Mouse (Mus musculus): ENCODE measurements around the gene Itpk1. TPM values are rescaled to one million over a fixed set of nuclear protein-coding genes. Genes with fewer than 3 reads are reported as not detected.

Gene Itpk1
- polyA plus RNA-seq, 1 experiment from 2014 or later = 5.5 TPM

DNA sequence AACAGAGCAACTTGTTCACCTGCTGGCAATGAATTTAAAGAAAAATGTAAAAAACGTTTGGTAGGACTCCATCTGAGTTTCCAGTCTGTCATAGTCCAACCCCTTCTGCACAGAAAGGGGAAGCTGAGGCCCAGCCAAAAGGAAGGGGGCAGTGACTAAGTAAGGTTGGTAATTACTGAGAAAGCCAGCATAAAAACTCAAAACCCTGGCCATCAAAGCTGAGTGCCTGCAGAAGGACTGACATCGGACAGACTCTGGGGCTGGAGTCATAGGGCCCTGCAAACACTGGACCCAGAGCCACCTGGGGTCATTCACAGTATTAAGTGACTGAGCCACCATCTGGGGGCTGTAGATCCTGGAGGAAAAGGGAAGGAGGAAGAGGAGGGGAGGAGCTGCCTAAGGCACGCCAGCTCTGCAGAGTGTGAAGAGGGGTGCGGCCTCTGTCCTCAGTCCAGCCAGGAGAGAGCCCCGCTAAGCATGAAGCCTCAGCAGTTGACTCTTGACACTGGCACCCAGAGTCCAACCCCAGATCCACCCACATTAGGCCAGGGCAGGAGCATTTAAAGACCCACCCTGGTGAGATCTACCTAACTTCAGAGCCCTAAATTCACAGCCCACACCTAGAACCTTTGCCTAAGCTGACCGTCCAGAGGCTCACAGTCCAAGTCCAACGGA, 58.0 kb downstream of the Itpk1 start:
- WGBS (ENCODE audit: insufficient replicate concordance) = 38% methylated on average over 7 of the region's 7 CpGs
- H3K4me3 ChIP-seq (ENCODE audit: low read depth, low read length) = no peak overlapping the region
- H3K4me2 ChIP-seq (ENCODE audit: low read depth, low read length) = peak overlapping the region; percentile 26
- H3K4me1 ChIP-seq (ENCODE audit: control insufficient read depth, low read depth, low read length) = peaks cover 24% of the 10 kb centered on the region
- no peaks in the 10 kb centered on the region for H3K36me3 ChIP-seq (ENCODE audit: control insufficient read depth, insufficient read depth)
- H3K27ac ChIP-seq (ENCODE audit: low read length) = peak overlapping the region; percentile 83
- no peaks in the 10 kb centered on the region for H3K9me3 ChIP-seq (replicated peaks; ENCODE audit: control insufficient read depth, low read length)
- no peak for ATAC-seq (ENCODE audit: low read depth)
- no peaks in the 10 kb centered on the region for H3K27me3 ChIP-seq (ENCODE audit: control insufficient read depth, insufficient read depth, low read depth, low read length)
- no peak overlapping the region for H3K9ac ChIP-seq (ENCODE audit: low read depth, low read length)

DNA sequence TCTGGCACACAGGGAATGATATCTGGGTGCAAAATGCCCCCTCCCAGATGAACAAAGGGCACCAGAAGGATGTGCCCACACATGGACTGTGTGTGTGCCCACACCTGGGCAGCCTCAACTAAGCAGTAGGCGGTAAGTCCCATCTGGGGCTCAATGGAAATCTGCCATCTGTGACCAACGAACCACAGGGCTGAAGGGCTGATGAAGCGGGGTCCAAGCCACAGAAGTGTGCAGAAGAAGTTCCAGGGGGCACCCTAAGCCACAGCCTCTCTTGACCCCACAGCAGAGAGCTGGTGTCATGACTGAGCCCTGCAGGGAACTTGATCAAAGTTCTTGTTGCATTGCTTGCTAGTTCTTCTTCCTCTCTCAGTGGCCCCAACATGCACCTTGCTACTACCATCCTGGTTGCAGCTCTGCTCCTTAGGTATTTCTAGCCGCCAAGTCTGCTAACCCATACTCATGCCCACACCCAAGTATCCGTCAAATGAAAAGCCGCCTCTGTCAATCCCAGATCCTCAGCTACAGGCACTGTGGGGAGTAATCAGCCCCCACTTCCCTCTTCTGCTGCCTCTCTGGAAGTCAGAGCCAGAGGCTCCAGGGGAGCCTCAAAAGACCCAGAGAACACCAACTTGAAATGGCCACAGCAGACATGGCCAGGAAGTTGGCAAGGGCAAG, 58.7 kb downstream of the Itpk1 start:
- H3K27me3 ChIP-seq (ENCODE audit: control insufficient read depth, insufficient read depth, low read depth, low read length) = no peaks in the 10 kb centered on the region
- H3K4me2 ChIP-seq (ENCODE audit: low read depth, low read length) = no peak overlapping the region
- H3K4me1 ChIP-seq (ENCODE audit: control insufficient read depth, low read depth, low read length) = peaks cover 24% of the 10 kb centered on the region
- 35% methylated on average over 6 of the region's 6 CpGs for WGBS (ENCODE audit: insufficient replicate concordance)
- ATAC-seq (ENCODE audit: low read depth) = no peak
- no peaks in the 10 kb centered on the region for H3K36me3 ChIP-seq (ENCODE audit: control insufficient read depth, insufficient read depth)
- peak overlapping the region; percentile 83 for H3K27ac ChIP-seq (ENCODE audit: low read length)
- H3K4me3 ChIP-seq (ENCODE audit: low read depth, low read length) = no peak overlapping the region
- no peaks in the 10 kb centered on the region for H3K9me3 ChIP-seq (replicated peaks; ENCODE audit: control insufficient read depth, low read length)
- no peak overlapping the region for H3K9ac ChIP-seq (ENCODE audit: low read depth, low read length)

DNA sequence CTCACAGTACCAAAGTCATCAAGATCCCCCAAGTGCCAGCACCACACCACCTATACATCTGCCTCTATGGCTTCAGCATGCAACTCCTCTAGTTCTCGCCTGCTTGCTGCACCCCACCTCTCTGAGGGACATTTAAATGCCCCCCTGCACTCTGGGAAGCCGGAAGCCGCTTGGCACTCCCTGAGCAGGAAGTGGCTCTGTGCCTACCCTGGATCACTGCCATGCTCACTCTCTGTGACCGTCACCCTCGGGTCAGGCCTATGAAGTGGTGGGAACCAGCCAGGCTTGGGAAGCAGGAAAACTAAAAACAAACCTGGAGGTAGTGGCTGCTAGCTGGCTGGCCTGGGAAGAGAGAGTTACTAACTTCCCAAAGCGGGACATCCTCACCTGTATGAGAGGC, 61.4 kb downstream of the Itpk1 start:
- no peaks in the 10 kb centered on the region for H3K9me3 ChIP-seq (replicated peaks; ENCODE audit: control insufficient read depth, low read length)
- H3K9ac ChIP-seq (ENCODE audit: low read depth, low read length) = no peak overlapping the region
- H3K27ac ChIP-seq (ENCODE audit: low read length) = no peak overlapping the region
- no peaks in the 10 kb centered on the region for H3K27me3 ChIP-seq (ENCODE audit: control insufficient read depth, insufficient read depth, low read depth, low read length)
- no peaks in the 10 kb centered on the region for H3K36me3 ChIP-seq (ENCODE audit: control insufficient read depth, insufficient read depth)
- WGBS (ENCODE audit: insufficient replicate concordance) = 57% methylated on average over 6 of the region's 6 CpGs
- no peak overlapping the region for H3K4me2 ChIP-seq (ENCODE audit: low read depth, low read length)
- H3K4me3 ChIP-seq (ENCODE audit: low read depth, low read length) = no peak overlapping the region
- peaks cover 23% of the 10 kb centered on the region for H3K4me1 ChIP-seq (ENCODE audit: control insufficient read depth, low read depth, low read length)
- no peak for ATAC-seq (ENCODE audit: low read depth)

DNA sequence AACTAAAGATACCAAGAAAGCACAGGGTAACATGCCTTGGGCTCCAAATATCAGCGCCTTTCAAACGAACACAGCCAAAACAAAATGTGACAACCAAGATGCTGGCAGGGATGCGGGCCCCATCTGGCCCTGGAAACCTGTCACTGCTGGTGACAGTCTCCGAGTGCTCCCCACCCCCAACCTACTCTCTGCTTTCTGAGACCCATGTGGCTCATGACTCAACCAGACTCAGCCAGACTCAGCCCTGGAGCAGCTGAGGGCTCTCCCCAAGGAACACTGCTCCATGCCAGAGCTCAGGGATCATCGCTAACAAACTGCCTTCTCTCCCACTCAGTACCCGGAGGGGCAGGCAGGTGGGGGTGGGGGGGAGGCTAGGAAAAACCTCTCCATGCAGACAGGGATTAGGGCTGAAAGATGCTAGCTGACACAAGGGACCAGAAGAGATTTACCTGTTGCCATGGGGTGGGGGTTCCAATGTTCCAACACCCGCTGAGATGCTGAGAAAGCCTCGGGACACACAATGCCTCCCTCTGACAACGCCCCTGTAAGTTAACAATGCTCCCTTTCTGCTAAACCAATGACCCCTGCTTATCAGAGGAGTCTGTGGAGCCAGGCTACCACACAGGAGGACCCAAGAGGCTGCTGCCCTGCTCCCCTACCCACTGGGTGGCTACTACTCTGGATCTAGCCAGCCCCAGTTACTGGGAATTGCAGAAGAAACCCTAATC, 64.1 kb downstream of the Itpk1 start:
- H3K9me3 ChIP-seq (replicated peaks; ENCODE audit: control insufficient read depth, low read length) = no peaks in the 10 kb centered on the region
- H3K4me3 ChIP-seq (ENCODE audit: low read depth, low read length) = no peak overlapping the region
- H3K4me1 ChIP-seq (ENCODE audit: control insufficient read depth, low read depth, low read length) = peaks cover 9% of the 10 kb centered on the region
- H3K4me2 ChIP-seq (ENCODE audit: low read depth, low read length) = no peak overlapping the region
- WGBS (ENCODE audit: insufficient replicate concordance) = 69% methylated on average over 9 of the region's 9 CpGs
- H3K9ac ChIP-seq (ENCODE audit: low read depth, low read length) = no peak overlapping the region
- no peak overlapping the region for H3K27ac ChIP-seq (ENCODE audit: low read length)
- no peaks in the 10 kb centered on the region for H3K36me3 ChIP-seq (ENCODE audit: control insufficient read depth, insufficient read depth)
- ATAC-seq (ENCODE audit: low read depth) = no peak
- H3K27me3 ChIP-seq (ENCODE audit: control insufficient read depth, insufficient read depth, low read depth, low read length) = no peaks in the 10 kb centered on the region

DNA sequence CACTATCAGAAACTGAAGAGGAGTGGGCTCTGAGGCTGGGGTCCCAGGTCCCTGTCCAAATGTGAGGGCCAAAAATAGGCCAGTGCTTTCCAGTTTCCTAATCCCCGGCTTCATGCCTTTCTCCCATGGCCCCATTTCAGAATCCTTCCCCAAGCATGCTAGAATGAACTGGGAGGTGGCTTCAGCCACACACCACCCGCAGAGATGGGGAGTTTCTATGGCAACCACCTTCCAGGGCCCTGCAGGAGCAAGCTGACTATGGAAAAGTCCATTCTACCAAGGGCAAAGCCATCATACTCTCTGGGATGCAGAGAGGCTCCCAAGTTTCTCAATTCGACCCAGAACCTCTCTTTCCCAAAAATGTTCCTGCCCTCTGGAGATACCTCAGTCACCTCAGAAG, 65.9 kb downstream of the Itpk1 start:
- no peak for ATAC-seq (ENCODE audit: low read depth)
- WGBS (ENCODE audit: insufficient replicate concordance) = 58% methylated on average over 3 of the region's 3 CpGs
- H3K36me3 ChIP-seq (ENCODE audit: control insufficient read depth, insufficient read depth) = no peaks in the 10 kb centered on the region
- peaks cover 4% of the 10 kb centered on the region for H3K4me1 ChIP-seq (ENCODE audit: control insufficient read depth, low read depth, low read length)
- H3K4me2 ChIP-seq (ENCODE audit: low read depth, low read length) = no peak overlapping the region
- no peaks in the 10 kb centered on the region for H3K9me3 ChIP-seq (replicated peaks; ENCODE audit: control insufficient read depth, low read length)
- no peak overlapping the region for H3K27ac ChIP-seq (ENCODE audit: low read length)
- H3K27me3 ChIP-seq (ENCODE audit: control insufficient read depth, insufficient read depth, low read depth, low read length) = no peaks in the 10 kb centered on the region
- H3K9ac ChIP-seq (ENCODE audit: low read depth, low read length) = no peak overlapping the region
- no peak overlapping the region for H3K4me3 ChIP-seq (ENCODE audit: low read depth, low read length)

DNA sequence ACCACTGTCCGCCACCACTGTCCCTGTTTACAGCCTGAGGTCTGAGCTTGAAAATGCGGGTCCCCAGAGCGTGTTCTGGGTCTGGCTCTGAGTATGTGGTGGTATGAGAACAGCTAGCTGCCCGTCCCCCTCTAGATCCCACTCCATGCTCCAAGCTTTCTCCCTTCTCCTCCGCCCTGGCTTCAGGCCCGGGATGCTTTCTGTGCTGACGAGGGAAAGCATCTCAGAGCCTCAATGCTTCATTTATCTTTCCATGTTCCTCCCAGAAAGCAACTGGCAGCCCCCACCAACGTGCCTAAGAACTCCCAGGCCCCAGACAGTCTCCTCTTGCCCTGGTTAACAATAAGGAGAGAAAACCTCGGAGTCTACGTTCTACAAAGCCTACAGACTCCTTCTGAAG, 67.5 kb downstream of the Itpk1 start:
- Histone ChIP-seq H3K27ac (ENCODE audit: low read length) (no peak overlapping the region), H3K9me3 (replicated peaks; ENCODE audit: control insufficient read depth, low read length) (no peaks in the 10 kb centered on the region), H3K4me1 (ENCODE audit: control insufficient read depth, low read depth, low read length) (no peaks in the 10 kb centered on the region), H3K4me3 (ENCODE audit: low read depth, low read length) (no peak overlapping the region), H3K27me3 (ENCODE audit: control insufficient read depth, insufficient read depth, low read depth, low read length) (no peaks in the 10 kb centered on the region), H3K9ac (ENCODE audit: low read depth, low read length) (no peak overlapping the region), H3K4me2 (ENCODE audit: low read depth, low read length) (no peak overlapping the region), H3K36me3 (ENCODE audit: control insufficient read depth, insufficient read depth) (no peaks in the 10 kb centered on the region)
- ATAC-seq (ENCODE audit: low read depth) = no peak
- WGBS (ENCODE audit: insufficient replicate concordance) = 66% methylated on average over 10 of the region's 10 CpGs

DNA sequence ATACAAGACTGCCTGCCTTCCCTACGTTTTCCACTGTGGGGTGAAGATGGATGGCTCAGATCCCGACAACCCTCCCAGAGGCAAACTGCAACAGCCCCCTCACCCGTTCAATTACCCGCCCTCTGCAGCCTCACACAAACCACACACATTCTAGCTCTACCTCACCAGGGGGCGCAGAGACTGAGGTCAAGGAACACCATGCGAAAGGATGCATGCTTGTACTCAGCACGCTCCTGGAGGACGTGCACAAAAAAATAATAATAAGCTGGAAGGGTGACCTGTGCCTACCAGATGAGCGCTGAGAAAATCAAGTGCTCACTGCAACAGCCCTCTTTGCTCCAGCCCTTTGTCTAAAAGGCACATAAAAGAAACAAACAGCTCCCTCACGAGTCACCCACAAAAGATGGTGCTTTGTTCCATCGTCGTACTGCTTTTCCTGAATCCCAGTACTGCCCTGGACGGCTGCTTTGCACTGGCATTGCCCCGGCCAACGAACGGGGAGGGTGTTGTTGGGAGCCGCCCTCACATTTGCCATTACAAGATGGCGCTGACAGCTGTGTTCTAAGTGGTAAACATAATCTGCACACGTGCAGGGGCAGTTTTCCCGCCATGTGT, 70.2 kb downstream of the Itpk1 start:
- H3K27ac ChIP-seq (ENCODE audit: low read length) = no peak overlapping the region
- no peaks in the 10 kb centered on the region for H3K36me3 ChIP-seq (ENCODE audit: control insufficient read depth, insufficient read depth)
- no peaks in the 10 kb centered on the region for H3K9me3 ChIP-seq (replicated peaks; ENCODE audit: control insufficient read depth, low read length)
- H3K27me3 ChIP-seq (ENCODE audit: control insufficient read depth, insufficient read depth, low read depth, low read length) = no peaks in the 10 kb centered on the region
- no peak overlapping the region for H3K9ac ChIP-seq (ENCODE audit: low read depth, low read length)
- 74% methylated on average over 19 of the region's 20 CpGs for WGBS (ENCODE audit: insufficient replicate concordance)
- no peak overlapping the region for H3K4me3 ChIP-seq (ENCODE audit: low read depth, low read length)
- H3K4me2 ChIP-seq (ENCODE audit: low read depth, low read length) = no peak overlapping the region
- H3K4me1 ChIP-seq (ENCODE audit: control insufficient read depth, low read depth, low read length) = no peaks in the 10 kb centered on the region
- no peak for ATAC-seq (ENCODE audit: low read depth)

DNA sequence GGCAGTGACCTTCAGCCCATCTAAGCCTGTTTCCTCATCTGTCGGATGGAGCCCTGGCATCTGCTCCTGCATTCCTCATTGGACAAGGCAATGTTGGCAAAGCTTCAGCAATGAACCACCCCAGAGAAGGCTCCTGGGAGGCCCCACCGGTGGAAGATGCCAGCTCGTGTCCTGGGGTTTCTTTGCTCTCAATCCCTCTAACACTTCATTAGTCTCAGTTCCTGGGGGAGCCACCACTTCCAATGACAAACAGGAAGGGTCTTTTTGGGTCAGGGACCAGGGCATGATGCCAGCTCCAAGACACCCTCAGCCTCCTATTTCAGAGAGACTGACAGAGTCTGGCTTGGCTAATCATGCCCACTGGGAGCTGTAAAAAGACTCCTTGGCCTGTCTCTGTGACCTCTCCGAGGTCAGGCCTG, 71.6 kb downstream of the Itpk1 start:
- ATAC-seq (ENCODE audit: low read depth) = no peak
- Histone ChIP-seq H3K4me1 (ENCODE audit: control insufficient read depth, low read depth, low read length) (no peaks in the 10 kb centered on the region), H3K27me3 (ENCODE audit: control insufficient read depth, insufficient read depth, low read depth, low read length) (no peaks in the 10 kb centered on the region), H3K9me3 (replicated peaks; ENCODE audit: control insufficient read depth, low read length) (no peaks in the 10 kb centered on the region), H3K4me2 (ENCODE audit: low read depth, low read length) (no peak overlapping the region), H3K27ac (ENCODE audit: low read length) (no peak overlapping the region), H3K4me3 (ENCODE audit: low read depth, low read length) (no peak overlapping the region), H3K9ac (ENCODE audit: low read depth, low read length) (no peak overlapping the region), H3K36me3 (ENCODE audit: control insufficient read depth, insufficient read depth) (no peaks in the 10 kb centered on the region)
- WGBS (ENCODE audit: insufficient replicate concordance) = 59% methylated on average over 4 of the region's 4 CpGs
